Mouse (Mus musculus): ENCODE measurements at regions not wholly inside any gene's neighbourhood (a gene's known extent, or its start where the extent isn't known, plus 50 kb on each side); places are given as distances from the start of the nearest gene placed in this dataset.

DNA sequence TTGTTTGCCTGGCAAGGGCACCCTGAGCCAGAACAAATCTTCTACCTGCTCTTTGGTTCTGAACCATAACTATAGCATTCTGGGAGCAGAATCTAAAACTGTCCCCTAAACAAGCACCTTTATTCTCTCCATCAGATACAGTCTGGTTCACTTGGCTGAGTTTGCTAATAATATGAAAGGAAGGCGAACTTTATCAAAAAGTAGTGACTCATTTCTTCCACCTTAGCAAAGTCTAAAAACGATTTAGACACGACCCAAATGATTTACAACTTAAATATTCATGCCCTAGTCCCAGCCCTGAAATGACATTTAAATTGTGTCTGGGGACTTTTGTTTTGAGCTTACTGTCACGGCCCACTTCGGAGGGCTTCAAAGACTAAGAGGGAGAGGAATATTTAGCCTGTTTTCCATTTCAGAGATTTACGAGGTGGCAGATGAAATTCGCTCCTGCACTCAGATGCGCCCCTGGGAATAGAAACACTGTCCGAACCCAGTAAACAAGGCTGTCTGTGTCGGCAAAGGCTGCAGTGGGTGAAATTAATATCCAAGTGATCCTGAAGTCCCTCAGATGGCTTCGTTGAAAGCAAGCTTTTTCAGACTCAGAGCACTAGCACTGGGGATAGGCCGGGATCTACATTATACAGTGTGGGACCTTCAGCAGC is 184.6 kb downstream of the Rps15a start:
- 61% methylated on average over 12 of the region's 12 CpGs for WGBS
- Histone ChIP-seq H3K4me3 (ENCODE audit: low read depth, low read length) (no peak overlapping the region), H3K27me3 (ENCODE audit: insufficient read depth, low read length) (no peaks in the 10 kb centered on the region), H3K4me1 (ENCODE audit: insufficient read depth, low read length) (no peaks in the 10 kb centered on the region), H3K9ac (replicated peaks; ENCODE audit: low read length, poor library complexity, severe bottlenecking) (no peak overlapping the region), H3K9me3 (ENCODE audit: low read length) (no peaks in the 10 kb centered on the region), H3K4me2 (ENCODE audit: low read depth, low read length, poor library complexity, severe bottlenecking) (no peak overlapping the region), H3K27ac (ENCODE audit: low read depth, low read length) (no peak overlapping the region), H3K36me3 (ENCODE audit: insufficient read depth, low read length) (no peaks in the 10 kb centered on the region)
- no peak for ATAC-seq (ENCODE audit: low FRiP score)
- no peak for DNase-seq (ENCODE audit: low spot score)
- no peak for TF ChIP-seq CTCF (IDR thresholded peaks at IDR 0.05)

DNA sequence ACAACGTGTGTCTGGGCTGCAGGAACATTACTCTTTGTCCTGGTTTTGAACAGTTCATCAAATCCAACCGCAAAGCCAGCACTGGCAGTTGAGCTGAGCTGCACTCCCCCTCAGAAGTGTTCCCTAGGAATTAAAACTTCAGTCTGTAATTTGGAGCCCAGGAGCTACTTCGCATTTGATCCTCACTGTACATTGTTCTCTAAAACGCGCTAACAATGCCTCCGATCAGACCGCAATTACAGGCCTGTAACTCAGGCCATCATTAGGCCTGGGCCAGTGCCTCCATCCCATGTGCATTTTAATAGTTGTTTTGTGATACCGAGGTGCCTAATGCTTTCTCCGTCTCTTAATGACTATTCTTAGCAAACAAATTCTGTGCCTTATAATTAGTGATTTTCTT is 185.6 kb downstream of the Rps15a start:
- ATAC-seq (ENCODE audit: low FRiP score) (no peak), DNase-seq (ENCODE audit: low spot score) (no peak)
- no peak overlapping the region for H3K9ac ChIP-seq (replicated peaks; ENCODE audit: low read length, poor library complexity, severe bottlenecking)
- H3K4me3 ChIP-seq (ENCODE audit: low read depth, low read length): no peak overlapping the region
- no peaks in the 10 kb centered on the region for H3K27me3 ChIP-seq (ENCODE audit: insufficient read depth, low read length)
- H3K27ac ChIP-seq (ENCODE audit: low read depth, low read length): no peak overlapping the region
- no peaks in the 10 kb centered on the region for H3K36me3 ChIP-seq (ENCODE audit: insufficient read depth, low read length)
- H3K4me2 ChIP-seq (ENCODE audit: low read depth, low read length, poor library complexity, severe bottlenecking): no peak overlapping the region
- no peaks in the 10 kb centered on the region for H3K9me3 ChIP-seq (ENCODE audit: low read length)
- WGBS: 70% methylated on average over 9 of the region's 9 CpGs
- no peaks in the 10 kb centered on the region for H3K4me1 ChIP-seq (ENCODE audit: insufficient read depth, low read length)
- no peak for TF ChIP-seq CTCF (IDR thresholded peaks at IDR 0.05)

DNA sequence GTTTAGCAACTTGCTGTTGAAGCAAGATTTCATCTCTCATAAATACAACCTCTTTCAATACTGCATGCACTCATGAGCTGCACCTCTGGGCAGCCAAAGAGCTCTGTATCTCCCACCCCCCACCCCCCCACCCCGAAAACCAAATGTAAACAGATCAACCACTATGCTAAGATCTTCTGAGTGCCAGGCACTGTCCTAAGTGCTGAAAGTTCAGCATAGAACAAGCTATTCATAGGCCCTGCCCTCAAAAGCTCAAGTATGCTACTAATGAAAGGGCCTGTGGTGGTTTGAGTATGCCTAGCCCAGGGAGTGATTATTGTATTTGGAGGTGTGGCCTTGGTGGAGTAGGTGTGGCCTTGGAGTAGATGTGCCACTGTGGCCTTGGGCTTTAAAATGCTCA is 189.6 kb downstream of the Rps15a start:
- no peak for DNase-seq (ENCODE audit: low spot score)
- Histone ChIP-seq H3K27me3 (ENCODE audit: insufficient read depth, low read length) (no peaks in the 10 kb centered on the region), H3K4me3 (ENCODE audit: low read depth, low read length) (no peak overlapping the region), H3K27ac (ENCODE audit: low read depth, low read length) (no peak overlapping the region), H3K36me3 (ENCODE audit: insufficient read depth, low read length) (no peaks in the 10 kb centered on the region), H3K4me1 (ENCODE audit: insufficient read depth, low read length) (no peaks in the 10 kb centered on the region), H3K9ac (replicated peaks; ENCODE audit: low read length, poor library complexity, severe bottlenecking) (no peak overlapping the region), H3K9me3 (ENCODE audit: low read length) (no peaks in the 10 kb centered on the region), H3K4me2 (ENCODE audit: low read depth, low read length, poor library complexity, severe bottlenecking) (no peak overlapping the region)
- WGBS: 62% methylated on average over 1 of the region's 1 CpGs
- no peak for TF ChIP-seq CTCF (IDR thresholded peaks at IDR 0.05)
- no peak for ATAC-seq (ENCODE audit: low FRiP score)

GRCm38 (mm10) chr7:117922270-117922669 is 193.7 kb downstream of the Rps15a start:
- H3K36me3 ChIP-seq (ENCODE audit: insufficient read depth, low read length): no peaks in the 10 kb centered on the region
- DNase-seq (ENCODE audit: low spot score) (no peak), ATAC-seq (ENCODE audit: low FRiP score) (no peak)
- H3K4me2 ChIP-seq (ENCODE audit: low read depth, low read length, poor library complexity, severe bottlenecking): no peak overlapping the region
- no peaks in the 10 kb centered on the region for H3K27me3 ChIP-seq (ENCODE audit: insufficient read depth, low read length)
- no peak overlapping the region for H3K9ac ChIP-seq (replicated peaks; ENCODE audit: low read length, poor library complexity, severe bottlenecking)
- H3K9me3 ChIP-seq (ENCODE audit: low read length): no peaks in the 10 kb centered on the region
- H3K4me3 ChIP-seq (ENCODE audit: low read depth, low read length): no peak overlapping the region
- no peak overlapping the region for H3K27ac ChIP-seq (ENCODE audit: low read depth, low read length)
- no peaks in the 10 kb centered on the region for H3K4me1 ChIP-seq (ENCODE audit: insufficient read depth, low read length)
- no peak for TF ChIP-seq CTCF (IDR thresholded peaks at IDR 0.05)

GRCm38 (mm10) chr7:117918206-117918995 is 197.6 kb downstream of the Rps15a start:
- Histone ChIP-seq H3K27ac (ENCODE audit: low read depth, low read length) (no peak overlapping the region), H3K27me3 (ENCODE audit: insufficient read depth, low read length) (no peaks in the 10 kb centered on the region; the same call in 1 of the 2 replicates), H3K9me3 (ENCODE audit: low read length) (no peaks in the 10 kb centered on the region), H3K9ac (replicated peaks; ENCODE audit: low read length, poor library complexity, severe bottlenecking) (no peak overlapping the region), H3K4me3 (ENCODE audit: low read depth, low read length) (no peak overlapping the region), H3K4me1 (ENCODE audit: insufficient read depth, low read length) (no peaks in the 10 kb centered on the region), H3K4me2 (ENCODE audit: low read depth, low read length, poor library complexity, severe bottlenecking) (no peak overlapping the region), H3K36me3 (ENCODE audit: insufficient read depth, low read length) (no peaks in the 10 kb centered on the region)
- DNase-seq (ENCODE audit: low spot score): no peak
- TF ChIP-seq CTCF (IDR thresholded peaks at IDR 0.05): no peak
- WGBS: 95% methylated on average over 10 of the region's 10 CpGs
- no peak for ATAC-seq (ENCODE audit: low FRiP score)

GRCm38 (mm10) chr7:117916915-117917314 is 199.1 kb downstream of the Rps15a start:
- Histone ChIP-seq H3K27ac (ENCODE audit: low read depth, low read length) (no peak overlapping the region), H3K4me3 (ENCODE audit: low read depth, low read length) (no peak overlapping the region), H3K36me3 (ENCODE audit: insufficient read depth, low read length) (no peaks in the 10 kb centered on the region), H3K4me1 (ENCODE audit: insufficient read depth, low read length) (no peaks in the 10 kb centered on the region), H3K9me3 (ENCODE audit: low read length) (no peaks in the 10 kb centered on the region), H3K27me3 (ENCODE audit: insufficient read depth, low read length) (no peaks in the 10 kb centered on the region; the same call in 1 of the 2 replicates), H3K4me2 (ENCODE audit: low read depth, low read length, poor library complexity, severe bottlenecking) (no peak overlapping the region), H3K9ac (replicated peaks; ENCODE audit: low read length, poor library complexity, severe bottlenecking) (no peak overlapping the region)
- no peak for TF ChIP-seq CTCF (IDR thresholded peaks at IDR 0.05)
- no peak for DNase-seq (ENCODE audit: low spot score)
- WGBS: 92% methylated on average over 6 of the region's 6 CpGs
- ATAC-seq (ENCODE audit: low FRiP score): no peak
